Mouse (Mus musculus): ENCODE measurements around the gene Grik5.

GRCm38 (mm10) chr7:25063900-25064299 lies 8.2 kb downstream of the Grik5 start:
- TF ChIP-seq CTCF (IDR thresholded peaks at IDR 0.05; ENCODE audit: extremely low read depth, insufficient read length, insufficient replicate concordance, low read depth, low read length) = no peak
- no peak for TF ChIP-seq POLR2A (IDR thresholded peaks at IDR 0.05; ENCODE audit: low read depth, low read length)

Measured in small intestine, adult 2 months (tissue).